Mouse (Mus musculus) frontal cortex, postnatal 36 days (tissue): ENCODE data around the gene Gm11034.

Experiments
- DNase-seq, 2 experiments: peaks; one replicate each; pipeline ENCODE4 v3.0.0; 2022; ENCODE audit warnings: low spot score in 2 of 2

The Gm11034 gene

GRCm38 (mm10) chr8:72213536-72213935, at the start of gene Gm11034:
Gene Gm11034 (minus strand): TSS chr8:72213636.
- no peak for DNase-seq

DNA sequence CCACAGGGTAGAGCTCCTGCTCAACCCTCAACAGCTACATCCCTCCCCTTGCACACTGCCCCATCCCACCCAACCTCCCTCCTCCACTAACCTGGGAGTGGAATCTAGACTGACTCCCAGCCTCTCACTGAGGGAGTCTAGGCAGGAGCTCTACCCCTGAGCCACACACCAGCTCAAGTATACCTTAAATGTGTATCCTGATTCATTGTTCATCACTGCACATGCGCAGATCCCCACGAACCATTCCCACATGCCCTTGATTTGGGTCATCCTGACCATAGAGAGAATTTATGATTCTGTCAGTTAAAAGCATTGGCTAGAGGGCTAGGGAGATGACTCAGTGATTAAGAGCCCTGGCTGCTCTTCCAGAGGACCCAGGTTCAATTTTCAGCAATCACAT, 49.3 kb upstream of the Gm11034 start:
- DNase-seq, result no peak

DNA sequence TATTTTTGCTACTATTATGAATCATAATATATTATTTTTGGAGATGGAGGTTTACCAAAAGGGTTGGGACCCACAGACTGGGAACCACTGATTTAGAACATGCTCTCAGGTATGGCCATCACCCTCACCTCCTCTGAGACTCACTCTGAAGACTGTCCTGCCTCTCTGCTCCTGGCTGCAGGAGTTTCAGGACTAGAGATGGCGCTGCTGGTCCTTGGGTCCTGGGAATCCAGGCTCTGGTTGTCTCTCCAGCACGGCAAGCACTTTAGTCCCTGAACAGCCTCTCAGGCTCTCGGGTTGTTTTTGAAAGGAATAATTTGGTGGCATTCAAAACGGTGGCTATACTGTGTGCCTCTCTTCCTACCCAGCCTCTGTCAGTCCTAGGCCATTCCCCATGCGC, 48.4 kb upstream of the Gm11034 start:
- no peak for DNase-seq

GRCm38 (mm10) chr8:72261431-72261830, 48.0 kb upstream of the Gm11034 start:
- no peak for DNase-seq

DNA sequence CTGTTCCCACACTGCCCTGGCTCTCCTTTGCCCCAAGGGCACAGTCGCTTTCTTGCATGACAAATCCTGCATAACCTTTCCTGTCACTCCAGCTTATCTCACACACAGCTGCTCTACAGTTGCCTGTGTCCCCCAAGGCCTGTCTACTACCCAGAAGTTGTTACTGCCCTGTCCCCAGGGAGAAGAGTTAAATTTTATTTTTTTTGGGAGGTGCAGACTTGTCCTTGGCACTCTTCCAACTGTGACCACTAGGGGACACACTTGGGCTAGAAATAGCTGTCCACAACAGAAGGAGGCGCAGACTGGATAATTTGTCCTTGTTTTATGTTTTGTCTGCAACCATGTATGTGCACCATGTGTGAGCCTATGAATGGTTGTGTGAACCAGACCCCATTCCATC, 47.6 kb upstream of the Gm11034 start:
- DNase-seq, result peak in 1 of 2 experiments; percentile 38

- DNase-seq, result no peak
These were observed 47.1 kb upstream of the Gm11034 start for GRCm38 (mm10) chr8:72260585-72260984.

DNA sequence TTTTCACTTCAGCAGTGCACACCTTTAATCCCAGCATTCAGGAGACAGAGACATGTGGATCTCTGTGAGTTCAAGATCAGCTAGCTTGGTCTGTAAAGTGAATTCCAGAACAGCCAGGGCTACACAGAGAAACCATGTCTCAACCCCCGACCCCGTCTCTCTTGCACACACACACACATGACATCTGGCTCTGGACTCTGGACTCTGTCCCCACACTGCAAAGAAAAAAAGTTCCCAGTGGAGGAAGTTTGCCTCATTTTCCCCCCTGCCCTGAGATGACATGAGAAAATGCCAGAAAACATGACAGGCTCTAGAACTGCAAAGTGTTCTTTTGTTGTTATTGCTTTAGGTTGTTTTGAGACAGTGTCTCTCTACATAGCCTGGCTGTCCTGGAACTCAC, 46.4 kb upstream of the Gm11034 start:
- DNase-seq, result no peak

- no peak for DNase-seq
These were observed 44.4 kb upstream of the Gm11034 start for GRCm38 (mm10) chr8:72257902-72258238.

DNA sequence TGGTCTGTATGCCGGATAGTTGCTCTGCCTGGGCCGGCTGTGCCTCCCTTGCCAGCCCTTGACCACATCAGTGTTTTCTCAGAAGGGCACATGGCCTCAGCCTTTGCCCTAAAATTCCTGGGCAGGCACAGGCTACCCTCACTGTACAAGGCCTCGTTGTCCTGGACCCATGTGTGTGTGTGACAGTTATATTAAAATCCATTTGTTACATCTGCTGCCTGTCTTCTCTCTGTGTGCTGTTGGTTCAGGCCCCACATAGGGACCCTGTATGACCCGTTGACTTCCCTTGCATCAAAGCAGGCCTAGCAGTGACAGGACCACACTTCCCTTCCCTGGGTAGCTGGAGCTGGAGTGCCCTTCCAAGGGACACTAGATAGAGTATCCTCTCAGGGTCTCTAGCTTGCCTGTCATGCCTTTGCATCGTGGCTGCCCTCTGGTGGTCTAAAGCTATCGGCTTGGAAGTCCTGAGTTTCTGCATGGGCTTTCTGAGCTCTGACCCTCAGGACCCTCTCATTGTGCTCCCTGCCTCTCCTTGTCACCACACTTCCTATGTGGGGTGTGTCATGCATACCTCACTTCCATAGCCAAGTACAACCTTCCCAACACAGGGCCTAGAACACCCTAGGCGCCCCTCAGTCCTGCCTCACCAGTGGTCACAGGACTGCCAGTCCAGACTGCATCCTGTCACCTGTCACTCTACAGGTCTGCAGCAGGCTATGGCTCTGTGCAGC, 43.9 kb upstream of the Gm11034 start:
- peak in 1 of 2 experiments; percentile 32 for DNase-seq

GRCm38 (mm10) chr8:72244610-72245009, 31.2 kb upstream of the Gm11034 start:
- DNase-seq, result no peak

DNA sequence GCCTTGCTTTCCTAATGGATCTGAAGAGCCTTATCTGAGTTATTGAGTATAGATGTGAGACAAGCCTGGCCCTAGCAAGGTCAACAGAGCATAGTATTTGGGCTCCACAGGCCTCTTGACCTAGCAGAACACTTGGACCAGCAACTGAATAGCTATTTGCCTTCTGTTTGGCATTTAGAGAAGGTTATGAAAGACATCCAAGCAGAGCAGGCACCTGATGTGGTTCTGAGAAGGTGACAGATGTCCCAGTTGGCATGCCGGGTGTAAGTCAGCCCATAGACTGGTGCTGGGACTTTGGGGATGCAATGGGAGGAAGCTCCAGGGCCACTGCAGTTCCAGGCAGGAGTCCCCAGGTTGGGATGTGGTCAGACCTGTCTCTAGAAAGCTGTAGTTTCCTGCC, 28.8 kb upstream of the Gm11034 start:
- DNase-seq, result no peak

DNA sequence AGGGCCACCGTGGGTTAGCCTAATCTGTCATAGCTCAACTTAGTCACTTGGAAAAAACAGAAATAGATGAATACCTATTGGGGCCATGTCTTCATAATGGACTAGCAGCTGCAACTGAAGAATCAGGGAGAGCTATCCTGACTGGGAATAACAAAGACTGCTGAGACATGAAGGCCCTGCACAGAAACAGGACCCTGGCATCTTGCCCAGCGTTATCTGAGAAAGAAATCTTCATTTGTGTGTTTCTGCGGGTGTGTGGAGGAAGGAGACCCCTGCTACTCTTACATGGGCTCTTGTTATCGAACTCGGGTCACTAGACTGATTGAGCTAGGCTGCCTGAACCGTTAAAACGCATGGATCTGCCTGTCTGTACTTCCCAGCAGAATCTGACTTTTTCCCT, 27.5 kb upstream of the Gm11034 start:
- no peak for DNase-seq

- DNase-seq, result no peak
These were observed 26.9 kb upstream of the Gm11034 start for GRCm38 (mm10) chr8:72240403-72240763.

DNA sequence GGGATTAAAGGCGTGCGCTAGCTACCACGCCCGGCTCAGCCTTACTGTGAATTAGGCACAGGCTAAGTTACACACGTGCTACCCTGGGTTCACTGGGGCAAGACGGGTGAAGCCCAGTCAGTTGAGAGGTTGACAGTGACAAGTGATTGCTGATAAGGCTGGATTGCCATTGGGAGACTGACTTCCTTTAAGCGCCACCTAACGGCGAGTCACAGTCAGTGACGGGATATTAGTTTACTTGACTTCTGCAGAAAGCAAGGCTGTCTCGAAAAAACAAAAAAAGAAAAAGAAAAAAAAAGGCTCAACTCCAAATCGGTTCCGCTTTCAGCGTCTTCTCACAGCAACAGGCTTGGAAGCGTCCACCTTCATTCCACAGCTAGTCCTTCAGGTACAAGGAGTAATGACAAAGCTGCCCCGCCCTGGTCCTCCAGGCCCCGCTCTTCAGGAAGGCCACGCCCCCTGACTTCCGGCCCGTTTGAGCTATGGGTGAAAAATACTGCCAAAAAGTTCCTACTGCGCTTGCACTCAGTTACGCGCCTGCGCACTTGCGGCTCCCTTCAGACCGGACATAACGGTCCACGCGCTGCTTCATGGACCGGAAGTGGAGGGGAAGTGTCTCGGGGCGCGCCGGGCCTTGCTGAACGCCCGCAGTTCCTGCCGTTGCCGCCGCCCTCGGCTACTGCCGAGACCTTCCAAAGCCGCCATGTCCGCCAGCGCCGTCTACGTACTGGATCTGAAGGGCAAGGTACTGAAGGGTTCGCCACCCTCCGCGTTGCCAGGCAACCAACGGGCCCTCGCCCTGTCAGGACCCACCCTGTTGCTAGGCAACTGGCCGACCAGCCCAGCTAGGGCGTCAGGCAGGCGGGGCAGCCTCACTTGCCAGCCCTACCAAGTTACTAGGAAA, 26.3 kb upstream of the Gm11034 start, which contains the start of gene Ap1m1:
Gene Ap1m1 (plus strand): TSS at position 520 of the 904 bp plus-strand sequence.
- DNase-seq, result peak; percentile 98

DNA sequence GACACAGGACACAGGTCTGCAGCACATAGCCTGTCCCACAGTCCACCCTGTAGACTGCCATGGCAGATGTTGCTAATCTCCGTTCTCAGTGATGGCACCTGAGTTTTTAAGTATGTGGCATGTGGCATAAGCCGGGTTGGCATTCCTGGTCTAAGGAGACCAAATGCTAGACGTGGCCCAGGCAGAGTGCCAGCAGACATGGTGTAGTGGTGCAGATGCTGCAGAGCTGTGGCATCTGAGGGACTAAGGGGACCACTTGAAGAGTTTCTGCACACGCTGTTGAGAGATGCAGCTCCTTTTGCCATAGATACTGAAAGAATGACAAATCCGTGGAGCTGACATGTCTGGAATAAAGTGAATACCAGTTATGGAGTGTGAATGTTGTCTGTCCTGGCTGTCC, 9.2 kb upstream of the Gm11034 start:
- DNase-seq, result no peak

DNA sequence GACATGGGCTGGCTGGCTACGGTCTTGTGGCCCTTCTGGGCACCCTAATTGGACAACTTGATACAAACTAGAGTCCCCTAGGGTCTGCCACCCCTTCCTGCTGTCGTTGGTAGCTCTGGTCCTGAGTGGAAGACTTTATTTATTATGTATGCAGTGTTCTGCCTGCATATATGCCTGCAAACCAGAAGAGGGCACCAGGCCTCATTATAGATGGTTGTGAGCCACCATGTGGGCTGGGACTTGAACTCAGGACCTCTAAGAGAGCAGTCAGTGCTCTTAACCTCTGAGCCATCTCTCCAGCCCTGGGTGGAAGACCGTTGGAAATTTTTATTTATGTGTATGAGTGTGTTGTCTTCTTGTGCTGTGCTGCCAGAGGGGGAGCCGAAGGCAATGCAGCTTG, 7.3 kb upstream of the Gm11034 start:
- DNase-seq, result no peak

GRCm38 (mm10) chr8:72219541-72220363, 6.3 kb upstream of the Gm11034 start, which contains the start of gene Fam32a:
Gene Fam32a (plus strand): TSS chr8:72219730.
- DNase-seq, result peak; percentile 83 to 90

DNA sequence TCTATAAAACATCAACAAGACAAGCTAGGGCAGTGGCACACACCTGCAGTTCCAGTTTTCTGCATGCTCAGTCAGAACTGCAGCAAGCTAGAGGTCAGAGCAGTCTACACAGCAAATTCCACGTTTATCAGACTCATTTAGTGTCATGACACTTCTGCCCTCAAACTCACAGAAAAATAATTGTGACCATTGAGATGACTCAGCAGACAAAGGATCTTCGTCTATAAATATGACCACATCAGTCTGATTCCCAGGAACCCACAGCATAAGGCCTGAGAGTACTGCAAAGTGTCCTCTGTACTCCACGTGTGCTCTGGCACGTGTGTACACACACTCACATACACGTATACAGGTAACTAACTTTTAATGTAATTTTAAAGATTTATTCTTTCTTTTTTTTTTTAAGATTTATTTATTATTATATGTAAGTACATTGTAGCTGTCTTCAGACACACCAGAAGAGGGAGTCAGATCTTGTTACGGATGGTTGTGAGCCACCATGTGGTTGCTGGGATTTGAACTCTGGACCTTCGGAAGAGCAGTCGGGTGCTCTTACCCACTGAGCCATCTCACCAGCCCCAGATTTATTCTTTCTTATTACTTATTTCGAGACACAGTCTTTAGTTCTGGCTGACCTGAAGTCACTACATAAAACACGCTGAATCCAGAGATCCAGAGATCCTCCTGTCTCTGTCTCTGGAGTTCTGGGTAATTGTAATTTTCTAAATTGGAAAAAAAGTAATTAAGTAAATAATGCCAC, 5.5 kb upstream of the Gm11034 start:
- DNase-seq, result no peak

GRCm38 (mm10) chr8:72215871-72216270, 2.4 kb upstream of the Gm11034 start:
- no peak for DNase-seq

- DNase-seq, result no peak
These were observed 1.6 kb upstream of the Gm11034 start for GRCm38 (mm10) chr8:72215060-72215459.

DNA sequence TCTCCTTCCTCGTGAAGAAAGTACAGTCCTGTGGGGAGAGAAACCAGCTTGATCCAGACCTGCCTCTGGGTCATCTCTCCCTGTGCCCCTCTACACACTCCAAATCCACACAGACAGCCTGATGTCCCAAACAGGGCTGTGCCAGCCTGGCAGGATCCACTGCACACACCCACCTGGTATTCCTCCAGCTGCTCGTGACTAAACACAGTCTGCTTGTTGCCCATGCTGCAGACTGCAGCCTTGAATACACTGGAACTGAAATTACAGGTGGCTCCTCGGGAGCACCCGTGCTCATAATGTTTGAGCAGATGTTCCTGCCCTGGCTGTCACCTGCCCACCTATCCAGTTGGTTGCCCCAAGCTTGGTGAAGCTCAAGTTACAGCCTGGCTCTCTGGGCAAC, 685 bp downstream of the Gm11034 start, which contains the start of gene Cib3:
Gene Cib3 (minus strand): TSS at position 87 of the 400 bp plus-strand sequence.
- peak; percentile 7 to 20 for DNase-seq
